Mouse (Mus musculus) lung, postnatal 25 days (tissue): ENCODE data around the gene Isca2.
A peak's percentile ranks its signal among the peaks of the same experiment; 100 is the strongest.

Experiments used
- DNase-seq: peaks from one replicate; pipeline ENCODE4 v3.0.0; 2022; ENCODE audit warnings: low spot score

The Isca2 gene

GRCm38 (mm10) chr12:84772726-84773441, at the start of gene Isca2, which contains the start of gene Npc2:
Gene Isca2 (plus strand): TSS chr12:84773251.
Gene Npc2 (minus strand): TSS chr12:84773152.
- DNase-seq = peak; percentile 99

GRCm38 (mm10) chr12:84726391-84726790, 46.7 kb upstream of the Isca2 start:
- no peak for DNase-seq

GRCm38 (mm10) chr12:84726986-84727385, 46.1 kb upstream of the Isca2 start:
- no peak for DNase-seq

GRCm38 (mm10) chr12:84727434-84727833, 45.6 kb upstream of the Isca2 start:
- no peak for DNase-seq

GRCm38 (mm10) chr12:84728421-84728820, 44.6 kb upstream of the Isca2 start:
- DNase-seq = no peak

- DNase-seq = no peak
These were observed 39.7 kb upstream of the Isca2 start for GRCm38 (mm10) chr12:84733366-84733765.

GRCm38 (mm10) chr12:84743496-84743895, 29.6 kb upstream of the Isca2 start:
- no peak for DNase-seq

GRCm38 (mm10) chr12:84745700-84746099, 27.4 kb upstream of the Isca2 start:
- DNase-seq = no peak

GRCm38 (mm10) chr12:84748134-84748533, 24.9 kb upstream of the Isca2 start:
- no peak for DNase-seq

GRCm38 (mm10) chr12:84750661-84751060, 22.4 kb upstream of the Isca2 start:
- DNase-seq = no peak

- no peak for DNase-seq
These were observed 20.7 kb upstream of the Isca2 start for GRCm38 (mm10) chr12:84752131-84752977.

- DNase-seq = no peak
These were observed 17.9 kb upstream of the Isca2 start for GRCm38 (mm10) chr12:84755008-84755695.

- no peak for DNase-seq
These were observed 17.0 kb upstream of the Isca2 start for GRCm38 (mm10) chr12:84756016-84756415.

GRCm38 (mm10) chr12:84759063-84759462, 14.0 kb upstream of the Isca2 start:
- no peak for DNase-seq

GRCm38 (mm10) chr12:84762532-84762931, 10.5 kb upstream of the Isca2 start:
- no peak for DNase-seq

GRCm38 (mm10) chr12:84763577-84764218, 9.4 kb upstream of the Isca2 start:
- DNase-seq = peak; percentile 64

GRCm38 (mm10) chr12:84764756-84765155, 8.3 kb upstream of the Isca2 start:
- DNase-seq = no peak

GRCm38 (mm10) chr12:84765506-84765905, 7.5 kb upstream of the Isca2 start:
- no peak for DNase-seq

- DNase-seq = no peak
These were observed 6.8 kb upstream of the Isca2 start for GRCm38 (mm10) chr12:84766113-84766735.

- DNase-seq = peak; percentile 61
These were observed 5.5 kb upstream of the Isca2 start for GRCm38 (mm10) chr12:84767510-84767909.

- DNase-seq = peak; percentile 47
These were observed 3.4 kb upstream of the Isca2 start for GRCm38 (mm10) chr12:84769624-84770023.
